Mouse (Mus musculus) lung, postnatal 0 days (tissue): ENCODE data around the gene Htatip2.
A peak's percentile ranks its signal among the peaks of the same experiment; 100 is the strongest.

Experiments used
- CTCF ChIP-seq: IDR thresholded peaks from 2 replicates; pipeline ENCODE4 v1.5.1; 2016; ENCODE audit warnings: antibody characterized with exemption, mild to moderate bottlenecking
- EP300 ChIP-seq: IDR thresholded peaks from 2 replicates; pipeline ENCODE4 v1.6.1; 2016; ENCODE audit warnings: antibody characterized with exemption, mild to moderate bottlenecking, control low read depth

- peak; percentile 97 for TF ChIP-seq CTCF
- no peak for TF ChIP-seq EP300
Measured at GRCm38 (mm10) chr7:49778114-49778901, 19.4 kb downstream of the Htatip2 start, which contains the start of gene Prmt3.
